9 mouse cellular contexts compared by ENCODE assay signal in genomic region chr13:111869771-111870437, GRCm38 (mm10).
DNase-seq lines count a peak whose midpoint lies in the region; ATAC-seq and TF ChIP-seq lines count a peak whose summit lies in the region.
"Had no signal": no experiment of that assay in that cellular context is flagged by ENCODE, and none has a peak within 500 bp of the region (broad histone marks: within the 10 kb centered on the region; RNA-seq: fewer than 3 reads in every experiment).

No protein-coding gene starts in this region.

- WGBS in forebrain, embryonic 15.5 days, result 19% methylated on average over 17 of the region's 17 CpGs
- WGBS in liver, embryonic 12.5 days (ENCODE audit: insufficient replicate concordance), result 22% methylated on average over 17 of the region's 17 CpGs
- WGBS in kidney, embryonic 15.5 days, result 43% methylated on average over 17 of the region's 17 CpGs
- 48% methylated on average over 17 of the region's 17 CpGs for WGBS in intestine, postnatal 0 days

- ATAC-seq in megakaryocyte, adult 5-6 weeks (ENCODE audit: poor library complexity, severe bottlenecking), result no peak
- peak; percentile 54; the same call in 1 of the 2 replicates for ATAC-seq in forebrain, embryonic 15.5 days (replicated peaks)
- ATAC-seq in liver, embryonic 12.5 days, result peak; percentile 81
- no peak for ATAC-seq in kidney, embryonic 15.5 days (replicated peaks; ENCODE audit: low FRiP score)
- no peak for ATAC-seq in intestine, postnatal 0 days

- no peak overlapping the region; the same call in 1 of the 2 replicates for H3K4me2 ChIP-seq in forebrain, embryonic 15.5 days (replicated peaks)
- peak overlapping the region; percentile 43 for H3K4me2 ChIP-seq in liver, embryonic 12.5 days
- no peak overlapping the region for H3K4me2 ChIP-seq in kidney, embryonic 15.5 days
- no peak overlapping the region for H3K4me2 ChIP-seq in intestine, postnatal 0 days (replicated peaks; ENCODE audit: low read depth)
- H3K4me2 ChIP-seq: heart, embryonic 15.5 days had no signal

- H3K4me1 ChIP-seq in megakaryocyte, embryonic 14.5 days, result peaks cover 28% of the 10 kb centered on the region
- peaks cover 10% of the 10 kb centered on the region for H3K4me1 ChIP-seq in forebrain, embryonic 15.5 days
- peaks cover 57% of the 10 kb centered on the region for H3K4me1 ChIP-seq in liver, embryonic 12.5 days
- H3K4me1 ChIP-seq in kidney, embryonic 15.5 days, result peaks cover 15% of the 10 kb centered on the region
- H3K4me1 ChIP-seq in intestine, postnatal 0 days (replicated peaks; ENCODE audit: control insufficient read depth, insufficient read depth, low read length), result no peaks in the 10 kb centered on the region

- H3K9me3 ChIP-seq in megakaryocyte, embryonic 14.5 days, result peaks cover 10% of the 10 kb centered on the region
- H3K9me3 ChIP-seq in forebrain, embryonic 15.5 days, result no peaks in the 10 kb centered on the region
- no peaks in the 10 kb centered on the region; the same call in 1 of the 2 replicates for H3K9me3 ChIP-seq in liver, embryonic 12.5 days (replicated peaks)
- H3K9me3 ChIP-seq in kidney, embryonic 15.5 days (replicated peaks), result no peaks in the 10 kb centered on the region
- no peaks in the 10 kb centered on the region for H3K9me3 ChIP-seq in intestine, postnatal 0 days (ENCODE audit: control insufficient read depth)
- H3K9me3 ChIP-seq: heart, embryonic 15.5 days had no signal

- H3K9ac ChIP-seq in forebrain, embryonic 15.5 days (replicated peaks), result no peak overlapping the region
- H3K9ac ChIP-seq in liver, embryonic 12.5 days, result no peak overlapping the region
- no peak overlapping the region for H3K9ac ChIP-seq in kidney, embryonic 15.5 days
- no peak overlapping the region for H3K9ac ChIP-seq in intestine, postnatal 0 days (ENCODE audit: low read depth, low read length)
- H3K9ac ChIP-seq: heart, embryonic 15.5 days had no signal

- TF ChIP-seq CTCF in intestine, postnatal 0 days (IDR thresholded peaks at IDR 0.05; ENCODE audit: low read depth), result no peak

- H3K4me3 ChIP-seq in megakaryocyte, embryonic 14.5 days (replicated peaks), result peak overlapping the region; percentile 56
- no peak overlapping the region for H3K4me3 ChIP-seq in forebrain, embryonic 15.5 days
- H3K4me3 ChIP-seq in liver, embryonic 12.5 days, result no peak overlapping the region
- no peak overlapping the region for H3K4me3 ChIP-seq in kidney, embryonic 15.5 days (replicated peaks)
- no peak overlapping the region for H3K4me3 ChIP-seq in intestine, postnatal 0 days (ENCODE audit: low read depth, low read length)
- H3K4me3 ChIP-seq: heart, embryonic 15.5 days had no signal

- H3K36me3 ChIP-seq in megakaryocyte, embryonic 14.5 days (replicated peaks; ENCODE audit: low read length), result no peaks in the 10 kb centered on the region
- no peaks in the 10 kb centered on the region for H3K36me3 ChIP-seq in forebrain, embryonic 15.5 days
- H3K36me3 ChIP-seq in liver, embryonic 12.5 days, result no peaks in the 10 kb centered on the region
- no peaks in the 10 kb centered on the region for H3K36me3 ChIP-seq in kidney, embryonic 15.5 days
- H3K36me3 ChIP-seq in intestine, postnatal 0 days (ENCODE audit: control insufficient read depth, insufficient read depth), result no peaks in the 10 kb centered on the region
- H3K36me3 ChIP-seq: heart, embryonic 15.5 days had no signal

- DNase-seq in right cerebral cortex, postnatal 36 days (ENCODE audit: low spot score in 2 of 2), result peak; percentile 23 to 65
- DNase-seq in gastrocnemius, postnatal 14 days, result no peak

- peaks cover 31% of the 10 kb centered on the region for H3K27me3 ChIP-seq in megakaryocyte, embryonic 14.5 days (replicated peaks)
- peaks cover 2% of the 10 kb centered on the region; the same call in 1 of the 2 replicates for H3K27me3 ChIP-seq in forebrain, embryonic 15.5 days
- peaks cover 22% of the 10 kb centered on the region for H3K27me3 ChIP-seq in liver, embryonic 12.5 days (replicated peaks)
- H3K27me3 ChIP-seq in kidney, embryonic 15.5 days, result no peaks in the 10 kb centered on the region
- H3K27me3 ChIP-seq in intestine, postnatal 0 days (replicated peaks; ENCODE audit: control insufficient read depth, insufficient read depth, low read length), result no peaks in the 10 kb centered on the region
- H3K27me3 ChIP-seq: heart, embryonic 15.5 days had no signal

- intact Hi-C loops in gastrocnemius, postnatal 14 days (cut with DNase I; ENCODE audit: low total_unique reads), result no loop called here

- no peak overlapping the region for H3K27ac ChIP-seq in forebrain, embryonic 15.5 days (replicated peaks)
- H3K27ac ChIP-seq in liver, embryonic 12.5 days, result no peak overlapping the region
- H3K27ac ChIP-seq in kidney, embryonic 15.5 days, result no peak overlapping the region
- no peak overlapping the region for H3K27ac ChIP-seq in intestine, postnatal 0 days (ENCODE audit: low read depth, low read length)
- H3K27ac ChIP-seq: heart, embryonic 15.5 days had no signal

Comparison
In these comparisons a context has a peak if more than half of its experiments do, and no peak if none do; other contexts are left out.
1. ATAC-seq: peak in forebrain, embryonic 15.5 days (single experiment) and liver, embryonic 12.5 days (single experiment); none in megakaryocyte, adult 5-6 weeks (single experiment), kidney, embryonic 15.5 days (single experiment) and intestine, postnatal 0 days (single experiment).